Mouse (Mus musculus) intestine, embryonic 15.5 days (tissue): Measurements from ENCODE around the gene Cacna1e. TPM values are rescaled to one million over a fixed set of nuclear protein-coding genes. Genes with fewer than 3 reads are reported as not detected.
A peak's percentile ranks its signal among the peaks of the same experiment; 100 is the strongest.

Experiments
- ATAC-seq: fragments of 200-750 bp; cut with Nextera tagmentation; 2 replicates; pipeline ENCODE4 v1.8.0; 2017; ENCODE audit warnings: moderate TSS enrichment, moderate library complexity
- H3K27ac ChIP-seq: fragments of 300-500 bp; sonication (generic); 2 replicates; pipeline ENCODE4 v1.5.1; 2015; ENCODE audit warnings: mild to moderate bottlenecking, inconsistent platforms
- H3K27me3 ChIP-seq: fragments of 300-500 bp; sonication (generic); replicated peaks from 2 replicates; pipeline ENCODE4 v1.6.1; 2015; ENCODE audit warnings: inconsistent platforms
- H3K36me3 ChIP-seq: fragments of 300-500 bp; sonication (generic); 2 replicates; pipeline ENCODE4 v1.6.1; 2015; ENCODE audit warnings: inconsistent platforms
- H3K4me1 ChIP-seq: fragments of 300-500 bp; sonication (generic); replicated peaks from 2 replicates; pipeline ENCODE4 v1.6.1; 2015; ENCODE audit warnings: inconsistent platforms
- H3K4me2 ChIP-seq: fragments of 300-500 bp; sonication (generic); replicated peaks from 2 replicates; pipeline ENCODE4 v1.6.1; 2015; ENCODE audit warnings: mild to moderate bottlenecking, inconsistent platforms
- H3K4me3 ChIP-seq: fragments of 300-500 bp; sonication (generic); replicated peaks from 2 replicates; pipeline ENCODE4 v1.5.1; 2015; ENCODE audit warnings: inconsistent platforms
- H3K9ac ChIP-seq: fragments of 300-500 bp; sonication (generic); 2 replicates; pipeline ENCODE4 v1.6.1; 2015; ENCODE audit warnings: inconsistent platforms
- H3K9me3 ChIP-seq: fragments of 300-500 bp; sonication (generic); 2 replicates; pipeline ENCODE4 v1.6.1; 2016; ENCODE audit warnings: inconsistent platforms
- WGBS: fragments of 180-500 bp; shearing (Covaris S2); methylation state at CpG from one replicate; pipeline ENCODE4 v1.1.7; 2015; 5-methylcytosine and 5-hydroxymethylcytosine counted together
- polyA plus RNA-seq: library from polyadenylated mRNA; unstranded; fragments of >200 nt; fragmentation: Nextera tagmentation; extraction: Ambion mirVana; gene quantifications from 2 replicates; pipeline ENCODE4 v1.2.1, GENCODE M21; 2015

Cacna1e gene
- polyA plus RNA-seq, 1 experiment from 2014 or later, result 0.85 TPM

- Histone ChIP-seq H3K4me1 (peaks cover 6% of the 10 kb centered on the region; the same call in 1 of the 2 replicates), H3K4me2 (peak overlapping the region; percentile 69), H3K27ac (no peak overlapping the region), H3K27me3 (peaks cover 58% of the 10 kb centered on the region), H3K4me3 (peak overlapping the region; percentile 37), H3K9ac (no peak overlapping the region), H3K36me3 (no peaks in the 10 kb centered on the region), H3K9me3 (no peaks in the 10 kb centered on the region)
- no peak for ATAC-seq
- 28% methylated on average over 35 of the region's 35 CpGs for WGBS
Observed at GRCm38 (mm10) chr1:154725356-154726320, 158.7 kb downstream of the Cacna1e start.

- H3K4me1 ChIP-seq, result peaks cover 6% of the 10 kb centered on the region; the same call in 1 of the 2 replicates
- peaks cover 54% of the 10 kb centered on the region for H3K27me3 ChIP-seq
- H3K27ac ChIP-seq, result no peak overlapping the region
- ATAC-seq, result no peak
- H3K9me3 ChIP-seq, result no peaks in the 10 kb centered on the region
- H3K9ac ChIP-seq, result no peak overlapping the region
- WGBS, result 6% methylated on average over 19 of the region's 19 CpGs
- H3K4me2 ChIP-seq, result peak overlapping the region; percentile 33
- no peaks in the 10 kb centered on the region for H3K36me3 ChIP-seq
- H3K4me3 ChIP-seq, result no peak overlapping the region
Observed at GRCm38 (mm10) chr1:154723537-154724286, 160.6 kb downstream of the Cacna1e start.

- ATAC-seq, result no peak
- 39% methylated on average over 6 of the region's 6 CpGs for WGBS
- no peak overlapping the region for H3K4me3 ChIP-seq
- H3K9me3 ChIP-seq, result no peaks in the 10 kb centered on the region
- H3K27me3 ChIP-seq, result peaks cover 53% of the 10 kb centered on the region
- H3K4me2 ChIP-seq, result peak overlapping the region; percentile 33
- peaks cover 6% of the 10 kb centered on the region; the same call in 1 of the 2 replicates for H3K4me1 ChIP-seq
- no peaks in the 10 kb centered on the region for H3K36me3 ChIP-seq
- no peak overlapping the region for H3K27ac ChIP-seq
- no peak overlapping the region for H3K9ac ChIP-seq
Observed at GRCm38 (mm10) chr1:154723078-154723477, 161.2 kb downstream of the Cacna1e start.

- Histone ChIP-seq H3K4me3 (no peak overlapping the region), H3K27me3 (no peaks in the 10 kb centered on the region), H3K4me2 (no peak overlapping the region), H3K9ac (no peak overlapping the region), H3K27ac (no peak overlapping the region), H3K9me3 (no peaks in the 10 kb centered on the region), H3K4me1 (no peaks in the 10 kb centered on the region), H3K36me3 (no peaks in the 10 kb centered on the region)
- WGBS, result 80% methylated on average over 7 of the region's 7 CpGs
- no peak for ATAC-seq
Observed at GRCm38 (mm10) chr1:154715596-154715995, 168.7 kb downstream of the Cacna1e start.

- no peaks in the 10 kb centered on the region for H3K27me3 ChIP-seq
- H3K36me3 ChIP-seq, result no peaks in the 10 kb centered on the region
- H3K4me1 ChIP-seq, result no peaks in the 10 kb centered on the region
- no peak for ATAC-seq
- no peak overlapping the region for H3K9ac ChIP-seq
- H3K4me2 ChIP-seq, result no peak overlapping the region
- no peaks in the 10 kb centered on the region for H3K9me3 ChIP-seq
- H3K27ac ChIP-seq, result no peak overlapping the region
- WGBS, result 87% methylated on average over 4 of the region's 4 CpGs
- no peak overlapping the region for H3K4me3 ChIP-seq
Observed at GRCm38 (mm10) chr1:154712747-154713146, 171.6 kb downstream of the Cacna1e start.

- ATAC-seq, result no peak
Observed at GRCm38 (mm10) chr1:154707584-154708290, 176.6 kb downstream of the Cacna1e start.

GRCm38 (mm10) chr1:154706974-154707373 is 177.3 kb downstream of the Cacna1e start:
- no peak for ATAC-seq
- Histone ChIP-seq H3K9me3 (no peaks in the 10 kb centered on the region), H3K4me2 (no peak overlapping the region), H3K27ac (no peak overlapping the region), H3K27me3 (no peaks in the 10 kb centered on the region), H3K4me1 (0 out of 2 replicates have a peak, but pooled peaks cover 3% of the 10 kb centered on the region), H3K9ac (no peak overlapping the region), H3K4me3 (no peak overlapping the region), H3K36me3 (no peaks in the 10 kb centered on the region)
- 78% methylated on average over 8 of the region's 8 CpGs for WGBS

More at GRCm38 (mm10) chr1:154707584-154708290, 176.6 kb downstream of the Cacna1e start:
- Histone ChIP-seq H3K9ac (no peak overlapping the region), H3K4me2 (no peak overlapping the region), H3K36me3 (no peaks in the 10 kb centered on the region), H3K4me3 (no peak overlapping the region), H3K27ac (no peak overlapping the region), H3K9me3 (no peaks in the 10 kb centered on the region), H3K4me1 (0 out of 2 replicates have a peak, but pooled peaks cover 3% of the 10 kb centered on the region), H3K27me3 (no peaks in the 10 kb centered on the region)
- 88% methylated on average over 4 of the region's 4 CpGs for WGBS

- Histone ChIP-seq H3K9ac (no peak overlapping the region), H3K27ac (no peak overlapping the region), H3K4me2 (no peak overlapping the region), H3K36me3 (no peaks in the 10 kb centered on the region), H3K4me3 (no peak overlapping the region), H3K27me3 (no peaks in the 10 kb centered on the region), H3K4me1 (0 out of 2 replicates have a peak, but pooled peaks cover 3% of the 10 kb centered on the region), H3K9me3 (no peaks in the 10 kb centered on the region)
- WGBS, result 51% methylated on average over 7 of the region's 7 CpGs
- ATAC-seq, result no peak
Observed at GRCm38 (mm10) chr1:154705882-154706565, 178.3 kb downstream of the Cacna1e start.

GRCm38 (mm10) chr1:154704558-154705185 is 179.6 kb downstream of the Cacna1e start:
- Histone ChIP-seq H3K27me3 (no peaks in the 10 kb centered on the region), H3K36me3 (no peaks in the 10 kb centered on the region), H3K9me3 (no peaks in the 10 kb centered on the region), H3K4me2 (no peak overlapping the region), H3K27ac (no peak overlapping the region), H3K4me3 (no peak overlapping the region), H3K4me1 (0 out of 2 replicates have a peak, but pooled peaks cover 3% of the 10 kb centered on the region), H3K9ac (no peak overlapping the region)
- 49% methylated on average over 11 of the region's 11 CpGs for WGBS
- peak; percentile 62 for ATAC-seq

- no peaks in the 10 kb centered on the region for H3K36me3 ChIP-seq
- no peak overlapping the region for H3K4me3 ChIP-seq
- H3K9me3 ChIP-seq, result no peaks in the 10 kb centered on the region
- no peak overlapping the region for H3K9ac ChIP-seq
- no peak overlapping the region for H3K27ac ChIP-seq
- H3K4me2 ChIP-seq, result no peak overlapping the region
- H3K27me3 ChIP-seq, result no peaks in the 10 kb centered on the region
- ATAC-seq, result no peak
- 91% methylated on average over 2 of the region's 2 CpGs for WGBS
- H3K4me1 ChIP-seq, result 0 out of 2 replicates have a peak, but pooled peaks cover 3% of the 10 kb centered on the region
Observed at GRCm38 (mm10) chr1:154702623-154703022, 181.7 kb downstream of the Cacna1e start.
